ENCODE assay signal across 8 mouse cellular contexts in the genomic region with DNA sequence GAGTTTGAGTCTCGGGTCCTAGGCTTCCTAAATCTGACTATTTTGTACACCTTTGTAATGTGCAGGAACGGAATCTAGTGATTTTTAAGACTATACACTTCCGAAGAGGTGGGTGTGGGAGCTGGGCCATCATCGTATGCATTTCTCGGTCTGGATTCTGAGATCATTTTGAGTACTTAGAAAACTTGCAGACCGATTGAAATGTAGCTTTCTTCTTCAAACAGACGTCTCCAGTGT. TPM values are rescaled to one million over a fixed set of nuclear protein-coding genes. Genes with fewer than 3 reads are reported as not detected.
DNase-seq lines count a peak whose midpoint lies in the region; ATAC-seq and TF ChIP-seq lines count a peak whose summit lies in the region.

A gene (plus strand): TSS at position 138 of the 237 bp plus-strand sequence.

- peak within 1 kb of the TSS; percentile 75 for H3K4me2 ChIP-seq in heart, embryonic 16.5 days (ENCODE audit: low read depth, low read length)
- H3K4me2 ChIP-seq in liver, embryonic 13.5 days: peak within 1 kb of the TSS; percentile 88

- H3K27me3 ChIP-seq in heart, embryonic 16.5 days (ENCODE audit: control insufficient read depth, insufficient read depth, low read length): no peaks in the 10 kb centered on the region
- H3K27me3 ChIP-seq in ES-Bruce4 (ENCODE audit: control insufficient read depth, insufficient read depth, low read length, poor library complexity, severe bottlenecking): no peaks in the 10 kb centered on the region
- H3K27me3 ChIP-seq in liver, embryonic 13.5 days: no peaks in the 10 kb centered on the region

- no peak for TF ChIP-seq EP300 in ES-Bruce4 (IDR thresholded peaks at IDR 0.05; ENCODE audit: insufficient read depth, low read depth, low read length)

- no peak for ATAC-seq in heart, embryonic 16.5 days (replicated peaks; ENCODE audit: extremely low read depth, insufficient read depth, low FRiP score)
- no peak for ATAC-seq in liver, embryonic 13.5 days (ENCODE audit: low read depth)
- ATAC-seq in granulocyte monocyte progenitor cell, adult 5-6 weeks (replicated peaks; ENCODE audit: poor library complexity, severe bottlenecking): no peak

- peak within 1 kb of the TSS; percentile 99 for H3K9ac ChIP-seq in heart, embryonic 16.5 days (ENCODE audit: low read length)
- H3K9ac ChIP-seq in ES-Bruce4 (ENCODE audit: low read depth, poor library complexity, severe bottlenecking): peak within 1 kb of the TSS; percentile 98
- H3K9ac ChIP-seq in liver, embryonic 13.5 days: peak within 1 kb of the TSS; percentile 95

- 0 out of 2 replicates have a peak, but pooled peaks cover 4% of the 10 kb centered on the region for H3K9me3 ChIP-seq in heart, embryonic 16.5 days (replicated peaks; ENCODE audit: control insufficient read depth, low read length)
- H3K9me3 ChIP-seq in ES-Bruce4 (replicated peaks; ENCODE audit: control insufficient read depth, insufficient read depth, low read length, poor library complexity, severe bottlenecking): no peaks in the 10 kb centered on the region
- H3K9me3 ChIP-seq in liver, embryonic 13.5 days (replicated peaks): no peaks in the 10 kb centered on the region

- DNase-seq in heart, adult 8-10 months (ENCODE audit: low spot score): no peak
- no peak for DNase-seq in liver, embryonic 13.5 days
- no peak for DNase-seq in adrenal gland, postnatal 25 days
- DNase-seq in left cerebral cortex, postnatal 25 days (ENCODE audit: low spot score in 2 of 2): no peak

- H3K36me3 ChIP-seq in heart, embryonic 16.5 days (ENCODE audit: control insufficient read depth, insufficient read depth): no peaks in the 10 kb centered on the region
- peaks cover 13% of the 10 kb centered on the region for H3K36me3 ChIP-seq in ES-Bruce4 (ENCODE audit: control insufficient read depth, insufficient read depth, low read length, poor library complexity, severe bottlenecking)
- H3K36me3 ChIP-seq in liver, embryonic 13.5 days: 0 out of 2 replicates have a peak, but pooled peaks cover 4% of the 10 kb centered on the region

- WGBS in heart, embryonic 16.5 days: 2% methylated on average over 7 of the region's 7 CpGs
- 1% methylated on average over 7 of the region's 7 CpGs for WGBS in liver, embryonic 13.5 days (ENCODE audit: insufficient replicate concordance)

- TF ChIP-seq POLR2A in ES-Bruce4 (IDR thresholded peaks at IDR 0.05; ENCODE audit: insufficient read depth, low read length): no peak
- no peak for TF ChIP-seq POLR2A in embryonic fibroblast, embryonic 13.5 days (IDR thresholded peaks at IDR 0.05; ENCODE audit: low read depth, low read length)

- H3K4me1 ChIP-seq in heart, embryonic 16.5 days (ENCODE audit: control insufficient read depth, insufficient read depth, low read length): peaks cover 27% of the 10 kb centered on the region
- H3K4me1 ChIP-seq in ES-Bruce4 (ENCODE audit: control insufficient read depth, insufficient read depth, low read length): peaks cover 2% of the 10 kb centered on the region
- H3K4me1 ChIP-seq in embryonic fibroblast, embryonic 13.5 days (ENCODE audit: control insufficient read depth, insufficient read depth, low read length): no peaks in the 10 kb centered on the region; the same call in 1 of the 2 replicates
- peaks cover 32% of the 10 kb centered on the region for H3K4me1 ChIP-seq in liver, embryonic 13.5 days (replicated peaks)

- H3K4me3 ChIP-seq in heart, embryonic 16.5 days (ENCODE audit: low read length): peak within 1 kb of the TSS; percentile 97
- peak within 1 kb of the TSS; percentile 96 for H3K4me3 ChIP-seq in ES-Bruce4 (ENCODE audit: low read depth, low read length)
- H3K4me3 ChIP-seq in embryonic fibroblast, embryonic 13.5 days (ENCODE audit: insufficient read depth, low read length): peak within 1 kb of the TSS; percentile 99
- peak within 1 kb of the TSS; percentile 95 for H3K4me3 ChIP-seq in liver, embryonic 13.5 days (replicated peaks)

- H3K27ac ChIP-seq in heart, embryonic 16.5 days (ENCODE audit: low read length): peak within 1 kb of the TSS; percentile 100
- H3K27ac ChIP-seq in ES-Bruce4 (ENCODE audit: insufficient read depth, low read length): peak within 1 kb of the TSS; percentile 75
- H3K27ac ChIP-seq in embryonic fibroblast, embryonic 13.5 days (ENCODE audit: insufficient read depth, low read length): peak within 1 kb of the TSS; percentile 98
- peak within 1 kb of the TSS; percentile 97 for H3K27ac ChIP-seq in liver, embryonic 13.5 days

- no peak for TF ChIP-seq CTCF in ES-Bruce4 (IDR thresholded peaks at IDR 0.05; ENCODE audit: low read depth, low read length)
- no peak for TF ChIP-seq CTCF in embryonic fibroblast, embryonic 13.5 days (IDR thresholded peaks at IDR 0.05; ENCODE audit: borderline replicate concordance, insufficient read depth, low read length)

- intact Hi-C loops in left cerebral cortex, postnatal 25 days (cut with DNase I): no loop called here

RNA-seq across cellular contexts. Expression of the gene that starts here (rescaled TPM):
- polyA plus RNA-seq in heart, embryonic 16.5 days (2015; fragmentation: Nextera tagmentation; extraction: Ambion mirVana): 2.2 and 3.4 TPM in 2 replicates
- total RNA-seq in heart, adult 8-10 months (2022): under 1 TPM; 0.43 to 1.00 (median 0.73) TPM
- polyA plus RNA-seq in ES-Bruce4 (2011; ENCODE audit: insufficient read depth, insufficient read length, low read depth, missing spikeins): 3.0 and 3.8 TPM in 2 replicates
- 0.90 and 1.1 TPM in 2 replicates for polyA plus RNA-seq in embryonic fibroblast, embryonic 13.5 days (2011; ENCODE audit: insufficient read length, low read depth, missing spikeins)
- polyA plus RNA-seq in liver, embryonic 13.5 days (2015; fragmentation: Nextera tagmentation; extraction: Ambion mirVana): 2.0 and 2.8 TPM in 2 replicates
- total RNA-seq in adrenal gland, postnatal 25 days (2021): 4.2 and 5.9 TPM in 2 replicates
- total RNA-seq in granulocyte monocyte progenitor cell, adult 5-6 weeks (2014; fragmentation: Nextera tagmentation): 0.56 and 2.3 TPM in 2 replicates
- total RNA-seq in granulocyte monocyte progenitor cell, adult 5-6 weeks (2017): 1.5 and 1.9 TPM in 2 replicates
- total RNA-seq in left cerebral cortex, postnatal 25 days (2021): 1 to 10 TPM; 1.6 to 1.7 TPM
